Mouse (Mus musculus) 416B (cell line): ENCODE results near the gene Slc2a12.

Experiments
- DNase-seq: peaks from one replicate; pipeline ENCODE4 v3.0.0; 2011; ENCODE audit warnings: low read depth

Gene Slc2a12

GRCm38 (mm10) chr10:22728257-22728656 is 83.4 kb downstream of the Slc2a12 start:
- peak; percentile 46 for DNase-seq

- DNase-seq, result peak; percentile 34
Observed at GRCm38 (mm10) chr10:22730266-22730991, 85.6 kb downstream of the Slc2a12 start.

GRCm38 (mm10) chr10:22730992-22731271 is 86.1 kb downstream of the Slc2a12 start:
- DNase-seq, result no peak

- DNase-seq, result peak; percentile 97
Observed at GRCm38 (mm10) chr10:22731272-22732093, 86.7 kb downstream of the Slc2a12 start, which contains the start of gene Tbpl1. TSS of gene Tbpl1 (minus strand) at chr10:22731938.

- DNase-seq, result peak; percentile 66
Observed at GRCm38 (mm10) chr10:22732181-22732580, 87.4 kb downstream of the Slc2a12 start.

GRCm38 (mm10) chr10:22745922-22746321 is 101.1 kb downstream of the Slc2a12 start:
- no peak for DNase-seq

GRCm38 (mm10) chr10:22746334-22747322 is 101.8 kb downstream of the Slc2a12 start:
- no peak for DNase-seq

- no peak for DNase-seq
Observed at GRCm38 (mm10) chr10:22751175-22751682, 106.4 kb downstream of the Slc2a12 start.
